Mouse (Mus musculus) T-helper 1 cell (primary cell): ENCODE results near the gene C130026I21Rik.
"Not testable (repeated sequence)": the region's sequence is repeated elsewhere in the genome, so short reads cannot be mapped to it uniquely, and the experiment has no call there.

ENCODE experiments used
- in situ Hi-C: fragments of 300-600 bp; cut with MboI, MseI; formaldehyde crosslinking; loops from one replicate; pipeline ENCODE4 v1.15.1; 2025; ENCODE audit warnings: high pct_unique_total_duplicates

Gene C130026I21Rik

GRCm38 (mm10) chr1:85071690-85072089 lies 198.7 kb downstream of the C130026I21Rik start:
- in situ Hi-C loops, result loop anchor here (5.0 kb wide), 2 partner anchors 116 to 436 kb away; no protein-coding TSS in a partner anchor

- in situ Hi-C loops, result loop anchor here (10.0 kb wide), 1 partner anchor 81 kb away; no protein-coding TSS in a partner anchor
These were observed 234.6 kb downstream of the C130026I21Rik start for GRCm38 (mm10) chr1:85035801-85036200.

- in situ Hi-C loops, result loop anchor here (10.0 kb wide), 1 partner anchor 80 kb away; no protein-coding TSS in a partner anchor
These were observed 236.0 kb downstream of the C130026I21Rik start for GRCm38 (mm10) chr1:85034394-85034793.

- in situ Hi-C loops, result loop anchor here (10.0 kb wide), 1 partner anchor 79 kb away; no protein-coding TSS in a partner anchor
These were observed 236.8 kb downstream of the C130026I21Rik start for GRCm38 (mm10) chr1:85033616-85034015.

GRCm38 (mm10) chr1:85030211-85030610 lies 240.2 kb downstream of the C130026I21Rik start:
- in situ Hi-C loops, result loop anchor here (10.0 kb wide), 1 partner anchor 75 kb away; no protein-coding TSS in a partner anchor

DNA sequence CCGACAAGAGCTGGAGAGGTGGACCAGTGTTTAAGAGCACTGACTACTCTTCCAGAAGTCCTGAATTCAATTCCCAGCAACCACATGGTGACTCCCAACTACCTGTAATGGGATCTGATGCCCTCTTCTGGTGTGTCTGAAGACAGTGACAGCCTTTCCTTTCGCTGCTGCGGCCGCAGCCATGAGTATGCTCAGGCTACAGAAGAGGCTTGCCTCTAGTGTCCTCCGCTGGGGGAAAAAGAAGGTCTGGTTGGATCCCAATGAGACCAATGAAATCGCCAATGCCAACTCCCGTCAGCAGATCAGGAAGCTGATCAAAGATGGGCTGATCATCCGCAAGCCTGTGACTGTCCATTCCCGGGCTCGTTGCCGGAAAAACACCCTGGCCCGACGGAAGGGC lies 258.4 kb downstream of the C130026I21Rik start:
- in situ Hi-C loops, result not testable (repeated sequence)

- in situ Hi-C loops, result not testable (repeated sequence)
These were observed 259.4 kb downstream of the C130026I21Rik start for GRCm38 (mm10) chr1:85010947-85011346.

DNA sequence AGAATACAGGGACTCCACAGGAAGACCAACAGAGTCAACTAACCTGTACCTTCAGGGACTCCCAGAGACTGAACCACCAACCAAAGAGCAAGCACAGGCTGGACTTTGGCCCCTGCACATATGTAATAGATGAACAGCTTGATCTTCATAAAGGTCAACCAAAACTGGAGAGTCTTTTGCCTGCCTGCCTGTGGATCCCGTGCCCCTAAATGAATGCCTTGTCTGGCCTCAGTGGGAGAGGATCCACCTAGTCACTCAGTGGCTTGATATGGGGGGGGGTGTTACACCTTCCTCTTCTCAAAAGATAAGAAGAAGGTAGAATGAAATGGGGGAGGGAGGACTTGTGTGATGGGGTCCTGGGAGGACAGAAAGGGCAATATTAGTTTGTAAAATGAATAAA lies 262.6 kb downstream of the C130026I21Rik start:
- in situ Hi-C loops, result loop anchor here (5.0 to 10.0 kb wide), 2 partner anchors 230 to 447 kb away; no protein-coding TSS in a partner anchor

DNA sequence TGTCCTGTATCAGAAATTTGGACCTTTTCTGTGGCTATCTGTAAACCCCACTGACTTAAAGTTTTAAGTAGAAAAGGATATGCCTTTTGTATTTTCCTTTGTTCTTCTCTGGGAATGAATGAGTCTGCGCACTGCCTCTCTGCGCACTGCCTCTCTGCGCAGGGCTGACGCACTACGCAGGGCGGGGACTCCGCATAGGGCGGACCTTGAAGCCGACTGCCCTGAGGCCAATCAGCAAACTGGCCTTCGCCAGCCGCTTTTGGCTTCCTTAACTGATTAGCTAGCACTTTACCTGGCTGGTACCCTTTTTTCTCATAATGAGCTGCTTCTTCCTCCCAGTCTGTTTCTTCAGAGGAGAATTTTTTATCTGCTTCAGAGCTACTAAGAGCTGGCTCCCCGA lies 271.1 kb downstream of the C130026I21Rik start:
- in situ Hi-C loops, result not testable (repeated sequence)

DNA sequence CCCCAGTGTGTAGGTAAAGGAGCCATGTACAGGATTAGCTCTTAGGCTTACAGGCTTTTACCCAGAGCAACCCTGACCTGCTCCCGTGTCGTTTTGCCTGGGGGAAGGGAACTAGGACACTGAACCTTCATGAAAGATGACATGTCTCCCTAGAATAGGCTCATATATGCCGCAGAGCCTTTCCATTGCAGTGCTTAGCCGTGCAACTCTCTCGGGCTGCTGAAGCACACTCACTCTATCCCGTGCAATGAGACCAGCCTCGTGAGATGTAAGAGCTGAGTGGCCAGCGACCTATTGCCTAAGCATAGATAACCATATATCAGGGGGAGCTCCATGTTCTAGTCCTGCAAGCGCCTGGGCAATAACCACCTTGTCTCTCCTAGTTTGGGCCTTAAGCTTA lies 274.1 kb downstream of the C130026I21Rik start:
- in situ Hi-C loops, result not testable (repeated sequence)

- in situ Hi-C loops, result loop anchor here (5.0 kb wide), 2 partner anchors 123 to 583 kb away; partner anchors contain the start of gene G530012D18Rik
These were observed 275.9 kb downstream of the C130026I21Rik start for GRCm38 (mm10) chr1:84994461-84994860.

GRCm38 (mm10) chr1:84993688-84994319 lies 276.6 kb downstream of the C130026I21Rik start:
- in situ Hi-C loops, result loop anchor here (5.0 kb wide), 2 partner anchors 123 to 583 kb away; partner anchors contain the start of gene G530012D18Rik

GRCm38 (mm10) chr1:84993235-84993634 lies 277.1 kb downstream of the C130026I21Rik start:
- in situ Hi-C loops, result loop anchor here (5.0 kb wide), 2 partner anchors 124 to 584 kb away; partner anchors contain the start of gene G530012D18Rik

DNA sequence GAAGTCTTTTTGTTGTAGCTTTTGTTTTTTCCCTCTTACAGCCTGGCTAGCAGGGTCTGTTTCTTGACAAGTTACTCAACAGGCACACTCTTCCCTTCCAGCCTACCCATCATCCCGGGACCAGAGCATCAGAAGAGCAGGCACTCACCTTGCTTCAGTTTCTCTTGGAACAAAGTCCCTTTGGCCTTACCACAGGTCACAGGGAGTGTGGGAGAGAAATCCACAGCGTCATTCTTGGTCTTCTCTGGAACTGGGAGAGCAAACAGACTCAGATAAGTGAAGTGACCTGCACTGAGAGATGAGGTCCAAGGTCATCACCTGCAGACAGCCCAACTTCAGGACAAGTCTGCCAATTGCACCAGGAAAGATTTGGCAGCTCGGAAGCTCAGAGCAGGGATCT lies 277.5 kb downstream of the C130026I21Rik start:
- in situ Hi-C loops, result loop anchor here (5.0 kb wide), 2 partner anchors 124 to 584 kb away; partner anchors contain the start of gene G530012D18Rik

- in situ Hi-C loops, result not testable (repeated sequence)
These were observed 281.3 kb downstream of the C130026I21Rik start for GRCm38 (mm10) chr1:84989044-84989443.

- in situ Hi-C loops, result not testable (repeated sequence)
These were observed 282.6 kb downstream of the C130026I21Rik start for GRCm38 (mm10) chr1:84987729-84988128.

DNA sequence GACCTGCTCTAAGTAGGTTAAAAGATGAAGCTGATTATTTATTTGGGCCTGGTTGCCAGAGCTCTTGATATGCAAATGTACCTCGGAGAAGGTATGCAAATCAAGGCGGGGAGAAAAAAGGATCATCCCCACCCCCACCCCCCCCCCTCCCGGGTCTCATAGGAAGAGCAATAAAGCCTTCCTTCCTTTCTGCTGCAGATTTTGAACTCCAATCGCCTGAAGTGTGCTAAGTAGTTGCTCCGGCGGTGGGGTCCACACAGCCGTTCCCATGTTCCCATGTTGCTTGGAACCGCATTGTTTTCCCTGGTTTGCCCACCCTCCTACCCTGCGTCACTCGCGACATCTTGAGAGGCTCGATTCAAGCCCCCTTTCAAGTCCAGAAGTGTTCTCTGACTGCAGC lies 308.6 kb downstream of the C130026I21Rik start:
- in situ Hi-C loops, result not testable (repeated sequence)

- in situ Hi-C loops, result loop anchor here (5.0 to 10.0 kb wide), 2 partner anchors 77 to 585 kb away; no protein-coding TSS in a partner anchor
These were observed 312.7 kb downstream of the C130026I21Rik start for GRCm38 (mm10) chr1:84957713-84958112.

DNA sequence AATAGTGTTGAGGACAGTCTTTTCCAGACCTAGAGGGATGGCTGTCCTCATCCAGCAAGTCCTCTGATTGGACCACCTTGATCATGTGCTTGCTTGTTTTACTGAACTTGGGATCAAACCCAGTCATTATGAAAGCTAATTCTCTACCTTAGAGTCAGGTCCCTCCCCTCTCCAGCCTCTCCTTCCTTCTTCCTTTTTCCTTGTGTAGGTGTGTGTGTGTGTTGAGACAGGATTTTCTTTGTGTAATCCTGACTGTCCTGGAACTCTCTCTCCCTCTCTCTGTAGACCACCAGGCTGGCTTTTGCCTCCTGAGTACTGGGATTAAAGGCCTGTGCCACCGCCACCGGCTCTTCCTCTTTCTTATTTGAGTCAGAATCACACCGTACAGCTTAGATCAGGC lies 313.6 kb downstream of the C130026I21Rik start:
- in situ Hi-C loops, result loop anchor here (5.0 to 10.0 kb wide), 2 partner anchors 78 to 586 kb away; no protein-coding TSS in a partner anchor

DNA sequence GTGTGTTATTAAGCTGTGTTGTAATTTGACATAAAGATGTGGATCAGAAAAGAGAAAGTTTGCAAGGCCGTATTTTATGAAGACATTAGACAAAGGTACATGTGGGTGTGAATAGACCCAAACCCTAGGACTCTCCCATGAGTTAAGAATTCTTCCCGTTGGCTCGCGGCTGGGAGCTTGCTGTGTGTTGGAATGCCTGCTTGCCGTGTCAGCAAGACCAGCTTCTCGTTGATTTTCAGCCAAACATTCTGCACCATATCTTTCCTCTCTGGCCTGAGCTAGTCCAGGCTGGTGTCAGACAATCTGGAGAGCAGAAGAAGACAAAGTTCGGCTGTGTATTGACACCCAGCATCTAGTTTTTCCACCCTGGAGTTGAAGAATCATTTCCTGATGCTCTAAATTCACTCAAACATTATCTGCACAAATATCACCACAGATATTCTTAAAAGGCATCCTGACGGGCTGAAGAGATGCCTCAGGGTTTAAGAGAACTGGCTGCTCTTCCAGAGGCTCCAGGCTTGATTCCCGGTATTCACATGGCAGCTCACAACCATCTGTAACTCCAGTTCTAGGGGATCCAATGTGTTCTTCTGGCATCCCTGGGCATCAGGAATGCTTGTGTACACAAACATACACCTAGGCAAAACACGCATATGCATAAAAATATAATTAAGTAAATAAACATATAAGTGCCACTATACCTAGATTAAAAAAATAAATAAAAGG lies 317.7 kb downstream of the C130026I21Rik start:
- in situ Hi-C loops, result loop anchor here (5.0 to 10.0 kb wide), 3 partner anchors 82 to 360 kb away; no protein-coding TSS in a partner anchor

GRCm38 (mm10) chr1:84951566-84951965 lies 318.8 kb downstream of the C130026I21Rik start:
- in situ Hi-C loops, result loop anchor here (5.0 to 10.0 kb wide), 3 partner anchors 83 to 361 kb away; no protein-coding TSS in a partner anchor

DNA sequence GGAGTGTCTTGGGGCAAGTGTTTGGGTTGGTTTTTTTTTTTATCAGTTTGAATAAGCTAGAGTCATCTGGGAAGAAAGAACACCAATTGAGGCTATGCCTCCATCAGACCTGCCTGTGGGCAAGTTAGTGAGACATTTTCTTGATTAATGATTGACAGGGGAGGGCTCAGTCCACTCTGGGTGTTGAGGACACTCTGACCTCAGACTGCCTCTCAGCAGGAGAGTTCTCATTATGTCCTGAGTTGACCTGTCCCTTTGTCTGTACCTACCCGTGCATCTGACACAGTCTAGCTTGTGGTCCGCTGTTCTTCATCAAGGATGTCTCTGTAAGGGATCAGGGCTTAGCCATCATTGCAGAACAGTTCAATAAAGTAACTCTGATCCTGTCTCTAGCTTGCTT lies 323.0 kb downstream of the C130026I21Rik start:
- in situ Hi-C loops, result loop anchor here (25.0 kb wide), 1 partner anchor 1210 kb away; no protein-coding TSS in a partner anchor
